ENCODE assay signal across 10 mouse cellular contexts in genomic region chr17:24934926-24935325, GRCm38 (mm10). TPM values are rescaled to one million over a fixed set of nuclear protein-coding genes. Genes with fewer than 3 reads are reported as not detected.
DNase-seq lines count a peak whose midpoint lies in the region; ATAC-seq and TF ChIP-seq lines count a peak whose summit lies in the region.
"Had no signal": no experiment of that assay in that cellular context is flagged by ENCODE, and none has a peak within 500 bp of the region (broad histone marks: within the 10 kb centered on the region; RNA-seq: fewer than 3 reads in every experiment).

No protein-coding gene starts in this region.

- H3K9ac ChIP-seq in limb, embryonic 15.5 days: peak overlapping the region; percentile 80; the same call in 1 of the 2 replicates
- H3K9ac ChIP-seq in stomach, postnatal 0 days (ENCODE audit: low read length): 0 out of 2 replicates have a peak overlapping the region, but pooled peaks have one; percentile 23

- H3K27ac ChIP-seq in limb, embryonic 15.5 days: no peak overlapping the region
- H3K27ac ChIP-seq in stomach, postnatal 0 days (replicated peaks): no peak overlapping the region

- H3K36me3 ChIP-seq in erythroblast, embryonic 14.5 days (ENCODE audit: control insufficient read depth): peaks cover 35% of the 10 kb centered on the region
- peaks cover 6% of the 10 kb centered on the region; the same call in 1 of the 2 replicates for H3K36me3 ChIP-seq in limb, embryonic 15.5 days
- no peaks in the 10 kb centered on the region for H3K36me3 ChIP-seq in stomach, postnatal 0 days (ENCODE audit: control insufficient read depth, insufficient read depth, low read length)

- TF ChIP-seq EP300 in stomach, postnatal 0 days (optimal IDR thresholded peaks at IDR 0.05): no peak

- peak overlapping the region; percentile 67; the same call in 1 of the 2 replicates for H3K4me2 ChIP-seq in limb, embryonic 15.5 days
- H3K4me2 ChIP-seq in stomach, postnatal 0 days (replicated peaks; ENCODE audit: low read depth): peak overlapping the region; percentile 80; the same call in 1 of the 2 replicates

- no peak for ATAC-seq in erythroblast, adult 5-6 weeks (replicated peaks; ENCODE audit: low FRiP score, poor library complexity, severe bottlenecking)
- ATAC-seq in limb, embryonic 15.5 days (ENCODE audit: insufficient number of reproducible peaks, low FRiP score, low TSS enrichment, low read depth): no peak
- ATAC-seq in stomach, postnatal 0 days (ENCODE audit: low FRiP score, low TSS enrichment): no peak
- ATAC-seq: CD4-positive, CD25-positive, alpha-beta regulatory T cell, adult 4 months had no signal

- peak overlapping the region; percentile 74 for H3K4me3 ChIP-seq in erythroblast, embryonic 14.5 days (replicated peaks)
- peak overlapping the region; percentile 74 for H3K4me3 ChIP-seq in limb, embryonic 15.5 days
- 0 out of 2 replicates have a peak overlapping the region, but pooled peaks have one; percentile 4 for H3K4me3 ChIP-seq in stomach, postnatal 0 days (ENCODE audit: low read depth, low read length)

- TF ChIP-seq CTCF in stomach, postnatal 0 days (IDR thresholded peaks at IDR 0.05; ENCODE audit: low read depth): no peak

- no peaks in the 10 kb centered on the region for H3K9me3 ChIP-seq in erythroblast, embryonic 14.5 days (ENCODE audit: control insufficient read depth, low read length)
- H3K9me3 ChIP-seq in limb, embryonic 15.5 days: no peaks in the 10 kb centered on the region
- no peaks in the 10 kb centered on the region for H3K9me3 ChIP-seq in stomach, postnatal 0 days (ENCODE audit: control insufficient read depth, low read length)

- H3K27me3 ChIP-seq in erythroblast, embryonic 14.5 days (ENCODE audit: control insufficient read depth): no peaks in the 10 kb centered on the region
- no peaks in the 10 kb centered on the region for H3K27me3 ChIP-seq in limb, embryonic 15.5 days
- H3K27me3 ChIP-seq in stomach, postnatal 0 days (ENCODE audit: control insufficient read depth, insufficient read depth, low read length): no peaks in the 10 kb centered on the region

- peaks cover 39% of the 10 kb centered on the region for H3K4me1 ChIP-seq in erythroblast, embryonic 14.5 days (ENCODE audit: control insufficient read depth)
- peaks cover 22% of the 10 kb centered on the region for H3K4me1 ChIP-seq in limb, embryonic 15.5 days
- peaks cover 4% of the 10 kb centered on the region; the same call in 1 of the 2 replicates for H3K4me1 ChIP-seq in stomach, postnatal 0 days (replicated peaks; ENCODE audit: control insufficient read depth, insufficient read depth)

- DNase-seq in urinary bladder, postnatal 14 days (ENCODE audit: low spot score): peak; percentile 7
- no peak for DNase-seq in urinary bladder, postnatal 10 days (ENCODE audit: low spot score)
- DNase-seq in stomach, postnatal 0 days (ENCODE audit: low spot score): no peak
- no peak for DNase-seq in layer of hippocampus, adult 9-10 months (ENCODE audit: low spot score)
- DNase-seq in layer of hippocampus, adult 18-20 months (ENCODE audit: low spot score in 2 of 2): no peak
- DNase-seq: left cerebral cortex, postnatal 4 days had no signal

- WGBS in limb, embryonic 15.5 days: 79% methylated on average over 4 of the region's 4 CpGs
- WGBS in stomach, postnatal 0 days: 61% methylated on average over 4 of the region's 4 CpGs

RNA-seq across cellular contexts. Expression of gene Mapk8ip3, which starts 1.9 kb away (rescaled TPM):
- 5.7 and 7.2 TPM in 2 replicates for polyA plus RNA-seq in erythroblast, embryonic 14.5 days (2012)
- total RNA-seq in erythroblast, adult 5-6 weeks (2015; ENCODE audit: low replicate concordance): 42.7 and 48.3 TPM in 2 replicates
- 109 and 222 TPM in 2 replicates for total RNA-seq in erythroblast, adult 5-6 weeks (2017; ENCODE audit: low replicate concordance)
- polyA plus RNA-seq in limb, embryonic 15.5 days (2015; fragmentation: Nextera tagmentation; extraction: Ambion mirVana): 29.5 and 30.6 TPM in 2 replicates
- 6.2 and 6.5 TPM in 2 replicates for polyA plus RNA-seq in stomach, postnatal 0 days (2015; fragmentation: Nextera tagmentation; extraction: Ambion mirVana)
- total RNA-seq in layer of hippocampus, adult 18-20 months (2021): 100 to 1,000 TPM; 388 to 404 TPM

RNA-seq across cellular contexts. Expression of gene Jpt2, which starts 25.6 kb away (rescaled TPM):
- polyA plus RNA-seq in erythroblast, embryonic 14.5 days (2012): 0.83 and 1.0 TPM in 2 replicates
- 20.8 and 28.6 TPM in 2 replicates for total RNA-seq in erythroblast, adult 5-6 weeks (2015; ENCODE audit: low replicate concordance)
- total RNA-seq in erythroblast, adult 5-6 weeks (2017; ENCODE audit: low replicate concordance): 22.9 and 40.1 TPM in 2 replicates
- polyA plus RNA-seq in limb, embryonic 15.5 days (2015; fragmentation: Nextera tagmentation; extraction: Ambion mirVana): 165 and 170 TPM in 2 replicates
- 51.8 and 53.9 TPM in 2 replicates for polyA plus RNA-seq in stomach, postnatal 0 days (2015; fragmentation: Nextera tagmentation; extraction: Ambion mirVana)
- 1 to 10 TPM; 5.9 to 6.4 TPM for total RNA-seq in layer of hippocampus, adult 18-20 months (2021)

RNA-seq across cellular contexts. Expression of gene Nme3, which starts 38.6 kb away (rescaled TPM):
- 14.9 and 16.7 TPM in 2 replicates for polyA plus RNA-seq in erythroblast, embryonic 14.5 days (2012)
- 15.0 and 18.3 TPM in 2 replicates for total RNA-seq in erythroblast, adult 5-6 weeks (2015; ENCODE audit: low replicate concordance)
- 29.1 and 32.2 TPM in 2 replicates for total RNA-seq in erythroblast, adult 5-6 weeks (2017; ENCODE audit: low replicate concordance)
- polyA plus RNA-seq in limb, embryonic 15.5 days (2015; fragmentation: Nextera tagmentation; extraction: Ambion mirVana): 31.9 and 36.0 TPM in 2 replicates
- polyA plus RNA-seq in stomach, postnatal 0 days (2015; fragmentation: Nextera tagmentation; extraction: Ambion mirVana): 39.8 and 40.2 TPM in 2 replicates
- 10 to 100 TPM; 60.7 to 61.2 TPM for total RNA-seq in layer of hippocampus, adult 18-20 months (2021)

RNA-seq across cellular contexts. Expression of gene Mrps34, which starts 40.0 kb away (rescaled TPM):
- 6.4 and 7.5 TPM in 2 replicates for polyA plus RNA-seq in erythroblast, embryonic 14.5 days (2012)
- total RNA-seq in erythroblast, adult 5-6 weeks (2015; ENCODE audit: low replicate concordance): 4.8 and 7.1 TPM in 2 replicates
- 2.0 and 5.0 TPM in 2 replicates for total RNA-seq in erythroblast, adult 5-6 weeks (2017; ENCODE audit: low replicate concordance)
- 81.9 and 86.9 TPM in 2 replicates for polyA plus RNA-seq in limb, embryonic 15.5 days (2015; fragmentation: Nextera tagmentation; extraction: Ambion mirVana)
- 102 and 104 TPM in 2 replicates for polyA plus RNA-seq in stomach, postnatal 0 days (2015; fragmentation: Nextera tagmentation; extraction: Ambion mirVana)
- total RNA-seq in layer of hippocampus, adult 18-20 months (2021): 10 to 100 TPM; 75.4 to 78.6 TPM

RNA-seq across cellular contexts. Expression of gene Eme2, which starts 40.0 kb away (rescaled TPM):
- 1.7 and 1.8 TPM in 2 replicates for polyA plus RNA-seq in erythroblast, embryonic 14.5 days (2012)
- 7.1 and 8.6 TPM in 2 replicates for total RNA-seq in erythroblast, adult 5-6 weeks (2015; ENCODE audit: low replicate concordance)
- 10.9 and 12.4 TPM in 2 replicates for total RNA-seq in erythroblast, adult 5-6 weeks (2017; ENCODE audit: low replicate concordance)
- polyA plus RNA-seq in limb, embryonic 15.5 days (2015; fragmentation: Nextera tagmentation; extraction: Ambion mirVana): 27.4 and 29.9 TPM in 2 replicates
- 15.6 and 17.6 TPM in 2 replicates for polyA plus RNA-seq in stomach, postnatal 0 days (2015; fragmentation: Nextera tagmentation; extraction: Ambion mirVana)
- total RNA-seq in layer of hippocampus, adult 18-20 months (2021): 10 to 100 TPM; 52.0 to 53.1 TPM

Comparison
In these comparisons a context has a peak if more than half of its experiments do, and no peak if none do; other contexts are left out.
1. H3K4me3 ChIP-seq: peak in every context shown above with its lines; median percentile 74 in erythroblast, embryonic 14.5 days; 74 in limb, embryonic 15.5 days; 4 in stomach, postnatal 0 days.
2. RNA of gene Jpt2, which starts 25.6 kb away (polyA plus RNA-seq): 165 to 170 TPM in limb, embryonic 15.5 days and 51.8 to 53.9 TPM in stomach, postnatal 0 days; 0.83 to 1.0 TPM in erythroblast, embryonic 14.5 days; every median in the first group is over 10 times any median in the second.